Mouse (Mus musculus) myocyte (in vitro differentiated cells): ENCODE data around the gene Kalrn. TPM values are rescaled to one million over a fixed set of nuclear protein-coding genes. Genes with fewer than 3 reads are reported as not detected.

Experiments used
- H3K27me3 ChIP-seq: one replicate; pipeline ENCODE4 v1.6.1; 2011; ENCODE audit not compliant: control insufficient read depth, insufficient read depth, insufficient read length
- H3K36me3 ChIP-seq: one replicate; pipeline ENCODE4 v1.6.1; 2011; ENCODE audit not compliant: control insufficient read depth, insufficient read depth
- H3K4me2 ChIP-seq: one replicate; pipeline ENCODE4 v1.6.1; 2011; ENCODE audit warnings: low read depth, control low read depth
- H3K4me3 ChIP-seq: one replicate; pipeline ENCODE4 v1.5.1; 2011; ENCODE audit warnings: mild to moderate bottlenecking, control low read depth, moderate library complexity
- H3K79me2 ChIP-seq: one replicate; pipeline ENCODE4 v1.6.1; 2011; ENCODE audit not compliant: control insufficient read depth, insufficient read depth
- H3ac ChIP-seq: one replicate; pipeline ENCODE4 v1.6.1; 2011; ENCODE audit not compliant: control insufficient read depth, insufficient read length
- CEBPB ChIP-seq: IDR thresholded peaks from 2 replicates; pipeline ENCODE4 v1.6.1; 2011; ENCODE audit warnings: mild to moderate bottlenecking, moderate library complexity; ENCODE audit not compliant: poor library complexity, insufficient read depth, severe bottlenecking
- E2F4 ChIP-seq: IDR thresholded peaks from one replicate; pipeline ENCODE4 v1.6.1; 2011; ENCODE audit warnings: mild to moderate bottlenecking, control low read depth, moderate library complexity; ENCODE audit not compliant: insufficient read depth
- MAX ChIP-seq: IDR thresholded peaks from one replicate; pipeline ENCODE4 v1.6.1; 2011; ENCODE audit warnings: low read depth, mild to moderate bottlenecking, control low read depth
- MYOD1 ChIP-seq, 3 experiments: IDR thresholded peaks; one replicate each; pipeline ENCODE4 v1.6.1; 2011; ENCODE audit warnings: control low read depth in 2 of 3, low read depth in 2 of 3, mild to moderate bottlenecking in 2 of 3, moderate library complexity in 1 of 3; ENCODE audit not compliant: insufficient read length in 2 of 3, control insufficient read depth in 1 of 3
- MYOG ChIP-seq, 3 experiments: IDR thresholded peaks; one replicate each; pipeline ENCODE4 v1.6.1; 2011; ENCODE audit warnings: control low read depth in 2 of 3, low read depth in 2 of 3, mild to moderate bottlenecking in 2 of 3; ENCODE audit not compliant: insufficient read length in 2 of 3, control insufficient read depth in 1 of 3, insufficient read depth in 1 of 3
- POLR2A ChIP-seq: IDR thresholded peaks from one replicate; pipeline ENCODE4 v1.6.1; 2011; ENCODE audit warnings: low read depth, mild to moderate bottlenecking, control low read depth, moderate library complexity; ENCODE audit not compliant: insufficient read length
- POLR2AphosphoS2 ChIP-seq: IDR thresholded peaks from one replicate; pipeline ENCODE4 v1.6.1; 2011; ENCODE audit warnings: low read depth, control low read depth; ENCODE audit not compliant: insufficient read length
- REST ChIP-seq: IDR thresholded peaks from one replicate; pipeline ENCODE4 v1.6.1; 2011; ENCODE audit warnings: mild to moderate bottlenecking, control low read depth, moderate library complexity; ENCODE audit not compliant: insufficient read depth, insufficient read length
- SRF ChIP-seq: IDR thresholded peaks from one replicate; pipeline ENCODE4 v1.6.1; 2011; ENCODE audit warnings: low read depth; ENCODE audit not compliant: control insufficient read depth, insufficient read length
- TCF12 ChIP-seq: IDR thresholded peaks from one replicate; pipeline ENCODE4 v1.6.1; 2011; ENCODE audit warnings: mild to moderate bottlenecking, control low read depth; ENCODE audit not compliant: poor library complexity, insufficient read depth, severe bottlenecking
- TCF3 ChIP-seq: IDR thresholded peaks from one replicate; pipeline ENCODE4 v1.6.1; 2011; ENCODE audit warnings: low read depth, control low read depth; ENCODE audit not compliant: insufficient read length
- USF1 ChIP-seq: IDR thresholded peaks from one replicate; pipeline ENCODE4 v1.6.1; 2011; ENCODE audit warnings: low read depth, mild to moderate bottlenecking, control low read depth, moderate library complexity
- polyA plus RNA-seq: library from polyadenylated mRNA; unstranded; fragments of >200 nt; fragmentation: generic; extraction: Trizol; gene quantifications from one replicate; pipeline ENCODE4 v1.2.1, GENCODE M21; 2012; ENCODE audit warnings: missing spikeins

The Kalrn gene
- polyA plus RNA-seq, 1 experiment = 5.5 TPM

DNA sequence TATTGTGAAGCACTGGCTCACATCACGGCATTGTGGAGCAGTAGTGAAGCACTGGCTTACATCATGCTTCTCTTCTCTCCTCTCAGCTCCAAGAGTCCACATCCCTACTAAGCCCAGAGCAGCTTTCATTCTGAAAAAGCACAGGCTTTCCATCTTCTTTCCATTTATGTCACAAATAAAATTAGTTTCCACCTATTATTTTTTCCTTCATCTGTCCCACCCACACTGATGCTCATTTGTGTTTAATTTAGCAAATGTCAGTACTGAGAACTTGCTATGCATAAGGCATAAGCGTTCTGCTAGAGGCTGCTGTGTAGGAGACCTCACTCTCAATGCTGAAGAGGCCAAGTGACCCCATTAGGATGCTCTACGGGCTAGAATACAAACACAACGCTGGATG, 333.7 kb downstream of the Kalrn start:
- H3K4me3 ChIP-seq = no peak overlapping the region
- H3K27me3 ChIP-seq = no peaks in the 10 kb centered on the region
- H3ac ChIP-seq = no peak overlapping the region
- no peaks in the 10 kb centered on the region for H3K79me2 ChIP-seq
- no peaks in the 10 kb centered on the region for H3K36me3 ChIP-seq
- TF ChIP-seq REST (no peak), USF1 (no peak), POLR2A (no peak), MYOD1 (IDR thresholded peaks at IDR 0.05; ENCODE audit: control insufficient read depth in 1 of 3, insufficient read length in 2 of 3, low read depth in 2 of 3) (no peak), CEBPB (no peak), POLR2AphosphoS2 (no peak), SRF (no peak), MAX (no peak), TCF3 (no peak), MYOG (IDR thresholded peaks at IDR 0.05; ENCODE audit: control insufficient read depth in 1 of 3, insufficient read depth in 1 of 3, insufficient read length in 2 of 3, low read depth in 2 of 3) (no peak), TCF12 (no peak), E2F4 (no peak)
- no peak overlapping the region for H3K4me2 ChIP-seq

GRCm38 (mm10) chr16:34236898-34237611, 336.3 kb downstream of the Kalrn start:
- Histone ChIP-seq H3K79me2 (no peaks in the 10 kb centered on the region), H3K4me3 (no peak overlapping the region), H3K36me3 (no peaks in the 10 kb centered on the region), H3K4me2 (no peak overlapping the region), H3ac (no peak overlapping the region), H3K27me3 (no peaks in the 10 kb centered on the region)
- TF ChIP-seq MYOD1 (IDR thresholded peaks at IDR 0.05; ENCODE audit: control insufficient read depth in 1 of 3, insufficient read length in 2 of 3, low read depth in 2 of 3) (no peak), TCF3 (no peak), POLR2A (no peak), MAX (no peak), REST (no peak), MYOG (IDR thresholded peaks at IDR 0.05; ENCODE audit: control insufficient read depth in 1 of 3, insufficient read depth in 1 of 3, insufficient read length in 2 of 3, low read depth in 2 of 3) (no peak), CEBPB (no peak), POLR2AphosphoS2 (no peak), E2F4 (no peak), SRF (no peak), USF1 (no peak)

DNA sequence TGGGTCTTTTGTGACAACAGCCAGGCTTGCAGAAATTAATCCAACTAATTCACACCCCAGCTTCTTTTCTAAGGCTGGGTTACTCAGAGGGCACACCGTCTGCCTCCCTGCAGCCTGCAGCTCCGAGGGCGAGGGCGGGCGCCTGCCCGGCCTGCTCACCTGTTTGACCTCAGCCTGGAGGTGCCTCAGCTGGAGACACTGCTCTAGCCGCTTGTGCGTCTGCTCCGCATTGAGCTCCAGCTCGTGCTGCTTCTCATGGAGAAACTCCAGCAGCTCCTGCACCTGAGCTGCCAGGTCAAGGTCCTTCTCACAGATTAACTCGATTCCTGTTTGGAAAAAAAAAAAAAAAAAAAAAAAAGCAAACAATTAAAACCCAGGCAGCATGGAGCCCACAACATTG, 338.2 kb downstream of the Kalrn start:
- H3ac ChIP-seq = no peak overlapping the region
- H3K27me3 ChIP-seq = no peaks in the 10 kb centered on the region
- H3K4me3 ChIP-seq = no peak overlapping the region
- no peaks in the 10 kb centered on the region for H3K79me2 ChIP-seq
- TF ChIP-seq MAX (no peak), SRF (no peak), TCF12 (no peak), MYOG (IDR thresholded peaks at IDR 0.05; ENCODE audit: control insufficient read depth in 1 of 3, insufficient read depth in 1 of 3, insufficient read length in 2 of 3, low read depth in 2 of 3) (no peak), POLR2AphosphoS2 (no peak), MYOD1 (IDR thresholded peaks at IDR 0.05; ENCODE audit: control insufficient read depth in 1 of 3, insufficient read length in 2 of 3, low read depth in 2 of 3) (no peak), TCF3 (no peak), USF1 (no peak), CEBPB (no peak), E2F4 (no peak), REST (no peak), POLR2A (no peak)
- H3K4me2 ChIP-seq = no peak overlapping the region
- H3K36me3 ChIP-seq = no peaks in the 10 kb centered on the region

GRCm38 (mm10) chr16:34231952-34232351, 341.4 kb downstream of the Kalrn start:
- no peaks in the 10 kb centered on the region for H3K36me3 ChIP-seq
- H3K79me2 ChIP-seq = no peaks in the 10 kb centered on the region
- H3K4me2 ChIP-seq = no peak overlapping the region
- no peak for TF ChIP-seq USF1
- no peak for TF ChIP-seq MYOG (IDR thresholded peaks at IDR 0.05; ENCODE audit: control insufficient read depth in 1 of 3, insufficient read depth in 1 of 3, insufficient read length in 2 of 3, low read depth in 2 of 3)
- TF ChIP-seq TCF12 = no peak
- TF ChIP-seq MAX = no peak
- no peak for TF ChIP-seq MYOD1 (IDR thresholded peaks at IDR 0.05; ENCODE audit: control insufficient read depth in 1 of 3, insufficient read length in 2 of 3, low read depth in 2 of 3)
- TF ChIP-seq POLR2A = no peak
- no peak for TF ChIP-seq SRF
- no peak for TF ChIP-seq TCF3
- TF ChIP-seq REST = no peak
- no peak for TF ChIP-seq E2F4
- TF ChIP-seq POLR2AphosphoS2 = no peak
- no peak for TF ChIP-seq CEBPB
- no peak overlapping the region for H3ac ChIP-seq
- no peak overlapping the region for H3K4me3 ChIP-seq
- no peaks in the 10 kb centered on the region for H3K27me3 ChIP-seq
